Mouse (Mus musculus): ENCODE data around the gene Atp1b2. TPM values are rescaled to one million over a fixed set of nuclear protein-coding genes. Genes with fewer than 3 reads are reported as not detected.

Atp1b2 gene
- total RNA-seq, 2 experiments from 2014 or later: 402 to 407 TPM

Small RNA genes lying within 50 kb of the gene (microRNA-seq; reads per million reads assigned to microRNA genes)
- gene Mir467f: 0 reads per million in 2 experiments

Other genes with a start within 250 kb of the Atp1b2 start
- gene Chd3, start 236.5 kb downstream of the Atp1b2 start, total RNA-seq (2021): 100 to 1,000 TPM; 531 to 556 TPM
- gene Naa38, start 210.5 kb downstream of the Atp1b2 start, total RNA-seq (2021): 100 to 1,000 TPM; 107 to 123 TPM
- 10 to 100 TPM; 47.8 to 51.2 TPM for gene Cyb5d1, start 210.3 kb downstream of the Atp1b2 start, total RNA-seq (2021)
- 1 to 10 TPM; 2.5 to 2.7 TPM for gene Tmem88, start 207.7 kb downstream of the Atp1b2 start, total RNA-seq (2021)
- 10 to 100 TPM; 35.7 to 39.3 TPM for gene Kdm6b, start 192.3 kb downstream of the Atp1b2 start, total RNA-seq (2021)
- gene Dnah2, start 56.8 kb downstream of the Atp1b2 start, total RNA-seq (2021): 1 to 10 TPM; 3.9 to 4.3 TPM
- 100 to 1,000 TPM; 126 to 137 TPM for gene Efnb3, start 45.7 kb downstream of the Atp1b2 start, total RNA-seq (2021)
- 10 to 100 TPM; 14.3 to 14.8 TPM for gene Wrap53, start 25.7 kb downstream of the Atp1b2 start, total RNA-seq (2021)
- 10 to 100 TPM; 25.5 to 26.9 TPM for gene Trp53, start 25.6 kb downstream of the Atp1b2 start, total RNA-seq (2021)
- not detected for gene Shbg, start 12.0 kb upstream of the Atp1b2 start, total RNA-seq (2021)
- 10 to 100 TPM in 1 of 2 experiments, 1 to 10 TPM in 1; 9.5 to 12.1 TPM for gene Sat2, start 16.1 kb upstream of the Atp1b2 start, total RNA-seq (2021)
- gene Fxr2, start 27.0 kb upstream of the Atp1b2 start, total RNA-seq (2021): 100 to 1,000 TPM; 139 to 142 TPM
- gene Sox15, start 49.4 kb upstream of the Atp1b2 start, total RNA-seq (2021): not detected
- gene Mpdu1, start 56.7 kb upstream of the Atp1b2 start, total RNA-seq (2021): 10 to 100 TPM; 56.2 to 60.3 TPM
- 10 to 100 TPM; 13.1 to 13.8 TPM for gene Cd68, start 60.2 kb upstream of the Atp1b2 start, total RNA-seq (2021)
- gene Eif4a1, start 66.5 kb upstream of the Atp1b2 start, total RNA-seq (2021): 100 to 1,000 TPM; 325 to 357 TPM
- gene Senp3, start 76.1 kb upstream of the Atp1b2 start, total RNA-seq (2021): 10 to 100 TPM; 96.1 to 97.5 TPM
- 1 to 10 TPM; 1.9 to 2.0 TPM for gene Tnfsf13, start 79.8 kb upstream of the Atp1b2 start, total RNA-seq (2021)
- 10 to 100 TPM; 11.4 to 12.4 TPM for gene Tnfsf12, start 89.9 kb upstream of the Atp1b2 start, total RNA-seq (2021)
- 1 to 10 TPM; 1.2 to 1.6 TPM for gene Tnfsfm13, start 90.2 kb upstream of the Atp1b2 start, total RNA-seq (2021)
- 10 to 100 TPM; 55.6 to 55.9 TPM for gene Polr2a, start 152.7 kb upstream of the Atp1b2 start, total RNA-seq (2021)
- gene Slc35g3, start 156.0 kb upstream of the Atp1b2 start, total RNA-seq (2021): not detected
- 100 to 1,000 TPM; 147 to 152 TPM for gene Zbtb4, start 160.0 kb upstream of the Atp1b2 start, total RNA-seq (2021)
- 1 to 10 TPM in 1 of 2 experiments, under 1 TPM in 1; 0.52 to 1.0 TPM for gene Chrnb1, start 190.0 kb upstream of the Atp1b2 start, total RNA-seq (2021)
- 10 to 100 TPM; 27.4 to 27.6 TPM for gene Fgf11, start 195.9 kb upstream of the Atp1b2 start, total RNA-seq (2021)
- gene Tmem102, start 199.7 kb upstream of the Atp1b2 start, total RNA-seq (2021): not detected
- gene Gm39566, start 209.4 kb upstream of the Atp1b2 start, total RNA-seq (2021): not detected
- gene Spem2, start 212.5 kb upstream of the Atp1b2 start, total RNA-seq (2021): not detected
- gene Spem1, start 216.2 kb upstream of the Atp1b2 start, total RNA-seq (2021): under 1 TPM in 1 of 2 experiments, not detected in 1; 0.62 TPM
- gene Nlgn2, start 231.8 kb upstream of the Atp1b2 start, total RNA-seq (2021): 100 to 1,000 TPM; 191 to 196 TPM
- gene Tmem256, start 232.6 kb upstream of the Atp1b2 start, total RNA-seq (2021): 100 to 1,000 TPM; 110 to 117 TPM
- 10 to 100 TPM; 15.9 to 16.1 TPM for gene Plscr3, start 240.4 kb upstream of the Atp1b2 start, total RNA-seq (2021)